Mouse (Mus musculus) spleen, adult 2 months (tissue): ENCODE data around the gene Ctla4.

Source experiments
- CTCF ChIP-seq: fragments of 200-500 bp; IDR thresholded peaks from 2 replicates; pipeline ENCODE4 v1.5.1; 2011; ENCODE audit warnings: mild to moderate bottlenecking, inconsistent platforms; ENCODE audit not compliant: insufficient read depth, insufficient read length, insufficient replicate concordance; ENCODE audit errors: extremely low read depth
- POLR2A ChIP-seq: fragments of 200-500 bp; IDR thresholded peaks from 2 replicates; pipeline ENCODE4 v1.6.1; 2011; ENCODE audit warnings: low read depth, low read length, inconsistent platforms

DNA sequence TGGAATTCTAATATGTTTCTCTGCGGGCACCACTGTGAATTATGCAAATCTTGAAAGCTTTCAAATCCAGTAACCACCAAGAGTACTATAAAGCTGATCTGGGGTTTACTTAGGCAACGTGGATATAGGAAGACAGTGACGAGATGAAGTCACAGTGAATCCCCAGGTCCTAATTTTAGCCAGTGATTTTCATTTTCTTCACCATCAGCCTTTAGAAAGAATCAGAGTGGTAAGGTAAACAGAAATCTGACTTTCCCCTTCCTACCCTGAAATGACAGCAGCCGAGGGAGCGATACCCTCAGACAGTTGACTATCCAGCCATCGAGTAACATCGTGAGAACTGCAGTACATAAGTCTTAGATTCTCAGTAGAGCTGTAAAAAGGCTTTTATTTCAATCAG, 16.3 kb downstream of the Ctla4 start:
- TF ChIP-seq CTCF = no peak
- TF ChIP-seq POLR2A = no peak
